Mouse (Mus musculus): ENCODE data around the gene Rap1b. TPM values are rescaled to one million over a fixed set of nuclear protein-coding genes. Genes with fewer than 3 reads are reported as not detected.

Rap1b gene
- polyA plus RNA-seq, 2 experiments from 2014 or later: 58.0 to 90.0 TPM

GRCm38 (mm10) chr10:117769541-117770285 is 76.1 kb downstream of the Rap1b start:
- no peak for ATAC-seq

- no peak for ATAC-seq
Measured at GRCm38 (mm10) chr10:117768141-117768440, 77.7 kb downstream of the Rap1b start.

- no peak for ATAC-seq
Measured at GRCm38 (mm10) chr10:117767286-117768140, 78.3 kb downstream of the Rap1b start.

GRCm38 (mm10) chr10:117766896-117767160 is 79.0 kb downstream of the Rap1b start:
- no peak for ATAC-seq

- no peak for ATAC-seq
Measured at GRCm38 (mm10) chr10:117766111-117766895, 79.5 kb downstream of the Rap1b start.

GRCm38 (mm10) chr10:117765116-117765894 is 80.5 kb downstream of the Rap1b start:
- no peak for ATAC-seq

GRCm38 (mm10) chr10:117764598-117764997 is 81.2 kb downstream of the Rap1b start:
- ATAC-seq: no peak

Other genes with a start within 250 kb of the Rap1b start
- 10 to 100 TPM; 26.0 to 26.2 TPM for gene Cpm, start 216.5 kb downstream of the Rap1b start, polyA plus RNA-seq (2017; shearing (Covaris generic))
- 10 to 100 TPM; 47.3 to 54.7 TPM for gene Mdm2, start 135.3 kb downstream of the Rap1b start, polyA plus RNA-seq (2017; shearing (Covaris generic))
- 1 to 10 TPM; 2.1 to 2.8 TPM for gene Slc35e3, start 99.7 kb downstream of the Rap1b start, polyA plus RNA-seq (2017; shearing (Covaris generic))
- 10 to 100 TPM; 54.8 to 65.4 TPM for gene Nup107, start 53.3 kb downstream of the Rap1b start, polyA plus RNA-seq (2017; shearing (Covaris generic))